Mouse (Mus musculus) layer of hippocampus, adult 9-11 months (tissue): ENCODE data around the gene Hba-a2.
"Not testable (repeated sequence)": the region's sequence is repeated elsewhere in the genome, so short reads cannot be mapped to it uniquely, and the experiment has no call there.

ENCODE experiments used
- DNase-seq: peaks from one replicate; pipeline ENCODE4 v3.0.0; 2022

Hba-a2 gene

DNA sequence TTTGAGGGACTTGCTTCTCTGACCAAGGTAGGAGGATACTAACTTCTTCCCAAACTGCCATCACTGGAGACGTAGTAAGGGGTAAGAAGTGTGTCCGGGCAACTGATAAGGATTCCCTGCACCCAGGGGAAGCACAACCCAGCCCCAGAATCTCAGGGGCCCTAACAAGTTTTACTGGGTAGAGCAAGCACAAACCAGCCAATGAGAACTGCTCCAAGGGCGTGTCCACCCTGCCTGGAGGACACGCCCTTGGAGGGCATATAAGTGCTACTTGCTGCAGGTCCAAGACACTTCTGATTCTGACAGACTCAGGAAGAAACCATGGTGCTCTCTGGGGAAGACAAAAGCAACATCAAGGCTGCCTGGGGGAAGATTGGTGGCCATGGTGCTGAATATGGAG, at the start of gene Hba-a2:
TSS of gene Hba-a2 (plus strand) at position 287 of the 400 bp plus-strand sequence.
- not testable (repeated sequence) for DNase-seq

DNA sequence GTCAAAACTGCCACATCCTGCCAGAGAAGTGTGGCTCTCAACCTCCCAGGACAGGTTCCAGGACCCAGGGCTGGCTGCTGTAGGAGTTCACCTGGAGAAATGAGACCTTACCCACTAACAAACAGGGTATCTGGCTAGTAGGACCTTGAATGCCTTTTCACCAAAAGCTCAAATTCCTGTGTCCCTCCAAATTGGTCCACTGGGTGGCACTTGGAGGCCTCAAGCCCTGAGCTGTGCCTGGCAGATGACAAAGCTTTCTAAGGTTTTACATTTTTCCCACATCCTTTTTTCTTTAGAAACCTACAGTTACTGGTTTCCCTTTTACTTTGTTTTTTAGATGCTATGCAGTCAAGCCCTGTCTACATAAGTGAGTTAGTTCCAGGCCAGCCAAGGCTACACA, 49.2 kb upstream of the Hba-a2 start:
- DNase-seq: no peak

DNA sequence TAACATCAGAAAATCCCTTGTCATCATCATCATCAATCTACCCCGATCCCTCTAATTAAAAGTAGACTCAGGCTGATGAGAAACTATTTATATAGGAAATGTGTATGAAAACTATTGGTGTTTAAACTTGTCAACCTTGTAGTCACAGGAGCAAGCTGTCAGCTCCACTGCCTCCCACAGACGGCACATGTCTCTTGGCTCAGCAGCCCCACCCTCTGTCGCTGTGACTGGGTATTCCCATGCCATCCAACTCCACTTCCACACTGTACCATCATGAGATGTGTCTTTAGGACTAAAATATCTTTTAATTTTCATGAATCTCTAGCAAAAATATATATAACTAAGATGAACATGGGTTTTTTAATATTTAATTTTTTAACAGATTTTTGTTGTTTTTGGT, 47.9 kb upstream of the Hba-a2 start:
- no peak for DNase-seq

DNA sequence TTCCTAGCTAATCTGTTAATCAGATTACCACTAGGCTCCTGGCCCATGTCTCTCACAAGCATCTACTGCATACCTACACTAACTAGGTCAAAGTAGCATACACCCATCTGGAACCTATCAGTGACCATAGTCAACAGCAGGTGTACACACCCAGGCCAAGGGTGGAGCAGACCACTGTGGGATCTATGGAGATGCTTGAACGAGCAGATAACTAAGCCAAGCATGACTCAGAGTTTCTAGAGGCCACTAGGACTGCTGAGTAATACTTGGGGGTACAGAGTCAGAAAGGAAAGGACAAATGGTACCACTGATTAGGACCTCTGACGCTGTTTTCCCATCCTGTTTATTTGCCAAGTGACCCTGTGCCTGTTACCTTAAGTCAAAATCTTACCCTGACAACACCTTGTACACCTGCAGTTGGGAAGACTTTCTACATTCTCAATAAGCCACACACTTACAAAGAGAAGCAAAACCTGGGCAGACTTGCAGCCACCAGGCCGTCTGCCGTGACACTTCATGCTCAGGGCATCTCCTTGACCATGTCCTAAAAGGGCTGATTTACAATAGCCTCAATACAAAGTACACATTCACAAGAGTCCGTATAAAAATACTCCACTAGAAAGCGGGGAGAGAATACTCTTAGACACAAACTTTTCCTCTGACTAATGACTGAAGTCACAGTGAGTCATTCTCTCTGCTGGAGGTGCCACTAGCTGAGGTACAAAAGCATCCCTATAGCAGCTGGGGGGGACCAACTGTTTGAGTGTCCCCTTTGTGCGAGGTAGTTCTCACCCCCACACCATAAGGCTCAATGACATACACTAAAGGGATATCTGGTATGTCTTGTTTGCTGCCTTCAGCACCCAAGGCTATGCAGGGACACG, 45.2 kb upstream of the Hba-a2 start:
- DNase-seq: no peak

DNA sequence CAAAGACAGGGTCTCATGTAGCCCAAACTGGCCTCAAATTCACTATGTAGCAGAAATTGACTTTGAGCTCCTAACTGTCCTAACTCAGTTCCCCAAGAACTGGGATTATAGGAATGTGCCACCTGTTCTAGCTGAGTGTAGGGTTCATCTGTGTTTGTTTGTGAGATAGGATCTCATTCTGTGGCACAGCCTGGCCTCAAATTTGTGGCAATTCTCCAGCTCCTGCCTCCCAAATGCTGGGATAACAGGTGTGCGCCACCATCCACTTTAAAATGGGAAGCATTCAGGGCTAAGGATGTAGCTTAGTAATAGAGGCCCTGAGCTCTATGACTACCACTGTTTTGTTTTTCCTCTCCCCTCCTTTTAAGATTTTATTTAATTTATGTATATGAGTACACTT, 43.2 kb upstream of the Hba-a2 start:
- no peak for DNase-seq

DNA sequence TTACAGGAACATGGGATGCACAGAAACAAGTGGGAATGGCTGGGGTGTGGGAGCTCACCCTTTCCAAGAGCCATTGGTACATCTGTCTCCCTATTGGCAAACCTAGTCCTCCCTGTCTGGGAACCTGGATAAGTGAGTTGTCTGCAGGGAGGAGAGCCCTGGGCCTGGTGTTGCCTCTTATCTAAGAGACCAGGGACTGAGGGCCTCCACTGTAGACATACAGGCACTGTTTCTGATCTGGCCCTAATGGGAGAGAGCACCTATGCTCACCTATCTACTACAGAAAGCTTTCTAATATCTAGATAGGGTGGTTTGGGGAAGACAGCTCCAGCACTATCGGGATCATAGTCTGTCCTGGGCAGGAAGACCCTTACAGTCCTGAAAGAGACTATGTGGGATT, 40.1 kb upstream of the Hba-a2 start:
- DNase-seq: no peak

DNA sequence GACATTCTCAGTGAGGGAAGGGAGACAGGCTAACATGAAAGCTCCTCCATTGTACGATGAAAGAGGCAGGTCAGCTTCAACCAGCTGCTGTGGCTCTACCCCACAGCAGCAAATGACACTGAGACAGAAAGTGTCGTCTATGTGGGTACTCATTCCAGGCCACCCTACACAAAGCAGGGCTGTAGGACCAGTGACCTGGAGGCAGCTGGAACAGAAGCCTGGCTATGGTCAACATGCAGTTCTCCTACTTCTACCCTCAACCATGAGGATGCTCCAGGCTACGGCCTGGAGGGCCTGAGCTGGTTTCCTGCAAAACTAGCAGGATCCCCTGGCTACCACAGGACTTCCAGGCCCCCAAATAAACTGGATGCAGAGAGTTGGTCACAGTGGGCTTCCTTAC, 39.7 kb upstream of the Hba-a2 start:
- no peak for DNase-seq

DNA sequence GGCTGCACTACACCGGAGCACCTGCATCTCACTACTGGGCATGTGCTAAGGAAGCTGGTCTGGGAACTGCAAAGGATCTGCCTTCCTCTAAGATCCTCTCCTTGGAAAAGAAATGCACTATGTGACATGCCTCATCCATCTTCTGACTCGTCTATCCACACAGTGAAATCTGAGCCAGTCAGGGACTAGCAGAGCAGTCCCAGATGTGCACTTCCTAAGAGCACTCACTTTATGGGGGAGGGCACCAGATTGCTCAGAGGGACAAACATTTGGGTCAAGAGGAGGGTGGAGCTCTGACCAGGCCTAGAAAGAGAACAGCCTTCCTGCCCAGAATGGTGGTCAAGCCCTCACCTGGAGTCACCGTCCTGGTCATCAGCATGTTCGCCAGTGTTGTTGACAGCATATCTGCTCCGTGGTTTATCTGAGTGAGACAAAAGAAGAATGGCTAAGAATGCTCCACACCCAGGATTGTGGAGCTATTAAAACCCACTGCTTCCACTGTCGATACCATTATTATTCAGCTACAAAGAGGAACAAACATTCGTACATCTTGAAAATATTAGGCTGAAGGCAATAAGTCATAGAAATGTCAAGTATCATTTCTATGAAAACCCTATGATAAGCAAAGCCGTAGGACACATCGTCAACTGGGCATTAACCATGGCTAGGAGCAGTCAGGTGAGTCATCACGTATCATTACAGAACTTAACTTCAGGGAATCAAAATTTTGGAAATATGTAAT, 33.4 kb upstream of the Hba-a2 start:
- no peak for DNase-seq

DNA sequence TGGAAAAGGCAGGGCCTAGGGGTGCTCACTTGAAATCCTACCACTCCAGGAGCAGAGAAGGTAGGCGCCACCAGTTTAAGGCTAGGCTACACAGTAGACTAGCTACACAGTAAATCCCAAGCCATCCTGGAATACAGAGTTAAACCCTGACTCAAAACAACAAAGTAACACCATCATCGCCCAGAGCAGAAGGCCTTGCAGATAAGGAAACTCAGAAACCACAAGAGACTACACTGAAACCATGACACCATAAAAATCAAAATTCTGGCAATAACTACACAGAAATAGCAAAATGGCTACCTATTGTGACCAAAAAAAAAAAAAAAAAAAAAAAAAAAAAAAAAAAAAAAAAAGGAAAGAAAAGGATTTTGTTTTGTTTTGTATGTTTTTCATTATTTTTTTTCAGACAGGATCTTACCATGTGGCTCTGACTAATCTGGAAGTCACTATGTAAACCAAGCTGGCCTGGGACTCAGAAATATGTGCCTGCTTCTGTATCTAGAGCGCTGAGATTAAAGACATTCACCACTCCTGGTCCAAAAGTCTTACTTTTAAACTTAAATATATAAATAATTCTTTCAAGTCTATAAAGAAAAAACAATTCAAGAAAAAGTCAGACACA, 31.1 kb upstream of the Hba-a2 start:
- DNase-seq: no peak

DNA sequence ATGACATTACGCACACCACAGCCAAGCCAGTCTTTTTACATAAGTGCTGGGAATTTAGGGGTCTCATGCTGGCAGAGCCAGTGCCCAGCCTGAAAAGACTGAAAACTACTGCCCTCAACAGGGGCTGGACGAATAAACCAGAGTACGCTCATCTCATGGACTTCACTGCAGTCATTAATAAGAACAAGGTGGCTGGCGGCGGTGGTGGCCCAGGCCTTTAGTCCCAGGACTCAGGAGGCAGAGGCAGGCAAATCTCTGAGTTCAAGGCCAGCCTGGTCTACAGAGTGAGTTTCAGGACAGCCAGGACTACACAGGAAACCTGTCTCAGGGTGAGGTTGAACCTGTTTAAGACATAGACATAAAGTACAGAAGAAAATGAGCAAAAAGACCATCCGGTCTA, 30.1 kb upstream of the Hba-a2 start:
- no peak for DNase-seq

DNA sequence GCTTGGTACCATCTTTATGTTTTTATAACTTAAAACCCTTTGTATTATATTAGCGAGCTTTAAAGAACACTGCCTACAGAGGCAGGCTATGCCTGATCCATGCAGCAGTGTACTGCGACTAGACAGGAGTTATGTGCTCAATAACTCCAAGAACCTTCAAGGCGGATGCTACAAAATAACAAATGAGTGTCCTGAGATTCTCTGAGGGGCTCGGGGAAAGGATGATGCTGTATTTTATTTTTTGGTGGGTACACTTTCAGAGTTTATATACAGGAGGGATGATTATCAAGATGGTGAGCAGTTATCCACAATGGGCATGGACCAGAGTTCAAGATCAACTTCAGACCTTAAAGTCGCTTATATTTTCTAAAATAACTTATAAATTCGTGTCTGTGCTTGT, 29.5 kb upstream of the Hba-a2 start:
- DNase-seq: no peak

DNA sequence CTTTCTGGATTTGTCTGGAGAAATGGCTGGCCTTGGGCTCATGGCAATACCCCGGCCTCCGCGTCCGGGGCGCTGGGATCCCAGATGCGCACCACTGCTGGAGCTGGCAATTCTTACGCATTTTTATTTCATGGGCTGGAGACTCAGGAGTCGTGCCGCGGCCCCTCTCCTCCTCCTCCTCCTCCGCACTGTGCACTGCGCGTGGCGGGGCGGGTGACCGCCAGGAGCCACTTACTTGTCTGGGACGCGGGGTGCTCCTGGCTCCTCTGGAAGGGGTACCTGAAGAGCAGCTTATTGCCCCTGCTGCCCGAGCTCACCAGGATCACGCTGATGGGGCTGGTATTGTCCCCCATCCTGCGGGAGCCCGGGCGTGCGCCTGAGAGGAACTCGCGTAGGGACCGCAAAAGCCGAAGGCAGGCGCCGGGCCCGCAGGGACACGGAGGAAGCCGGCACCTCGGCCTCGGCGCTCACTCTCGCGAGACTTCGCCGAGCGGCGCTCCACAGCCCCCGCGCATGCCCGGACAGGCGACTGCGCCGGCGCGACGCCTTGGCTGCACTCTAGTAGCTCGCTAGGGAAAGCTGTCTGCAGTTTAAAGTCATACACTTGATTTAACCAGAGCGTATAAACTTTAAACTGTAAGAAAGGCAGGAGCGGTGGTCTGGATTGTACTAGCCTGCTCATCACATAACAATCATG, 29.0 kb upstream of the Hba-a2 start, which contains the start of gene Nprl3:
TSS of gene Nprl3 (minus strand) at position 520 of the 697 bp plus-strand sequence.
- DNase-seq: peak; percentile 96

DNA sequence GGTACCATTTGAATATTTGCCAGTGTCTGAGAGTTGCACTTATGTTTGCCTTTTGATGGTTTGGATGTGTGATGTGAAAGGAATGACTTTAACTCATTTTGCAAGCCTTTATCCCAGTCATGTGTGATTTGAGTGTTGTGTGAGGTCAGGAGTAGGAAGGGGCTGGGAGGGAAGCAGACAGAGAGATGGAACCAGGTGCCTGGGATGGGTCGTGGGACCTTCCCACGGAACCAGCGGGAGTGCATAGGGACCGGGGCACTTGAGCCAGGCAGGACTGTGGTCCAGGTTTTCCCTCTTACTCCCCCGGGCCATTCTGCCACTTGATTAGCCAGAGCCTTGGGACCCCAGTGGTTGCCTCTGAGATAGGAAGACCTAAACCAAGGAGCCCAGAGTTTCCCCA, 28.3 kb upstream of the Hba-a2 start:
- no peak for DNase-seq

DNA sequence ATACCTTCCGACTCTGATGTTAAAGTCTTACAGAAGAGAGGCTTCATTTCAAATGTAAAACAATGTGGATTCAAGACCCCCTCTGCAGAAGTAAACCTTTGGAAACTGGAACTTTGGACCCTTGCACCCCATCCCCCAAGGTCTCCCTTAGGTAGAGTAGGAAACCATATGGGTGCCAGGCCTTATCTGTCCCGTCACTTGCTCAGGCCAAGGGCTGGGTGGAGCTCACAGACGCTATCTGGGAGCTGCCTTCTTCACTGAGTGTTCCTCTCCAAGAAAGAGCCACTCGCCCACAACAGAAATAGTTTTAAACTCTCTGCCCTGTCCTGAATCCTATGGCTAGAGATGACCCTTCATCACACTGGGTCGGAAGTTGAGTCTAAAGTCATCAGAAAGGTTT, 27.3 kb upstream of the Hba-a2 start:
- DNase-seq: no peak

DNA sequence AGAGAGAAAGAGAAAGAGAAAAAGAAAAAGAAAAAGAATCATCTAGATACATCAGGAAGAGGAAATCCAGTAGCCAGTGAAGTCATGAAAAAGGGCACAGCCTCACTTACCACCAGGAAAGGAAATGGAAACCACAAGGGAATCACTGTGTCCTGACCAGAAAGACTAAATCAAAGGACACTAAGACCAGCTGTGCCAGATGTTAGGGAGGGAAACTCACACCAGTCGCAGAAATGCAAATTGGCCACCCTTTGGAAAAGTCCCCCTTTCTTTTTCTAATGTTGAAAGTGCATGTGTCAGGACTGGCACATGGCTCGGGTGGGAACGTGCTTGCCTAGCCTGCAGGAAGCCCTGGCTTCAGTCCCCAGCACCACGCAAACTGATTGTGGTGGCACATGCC, 25.1 kb upstream of the Hba-a2 start:
- DNase-seq: no peak

DNA sequence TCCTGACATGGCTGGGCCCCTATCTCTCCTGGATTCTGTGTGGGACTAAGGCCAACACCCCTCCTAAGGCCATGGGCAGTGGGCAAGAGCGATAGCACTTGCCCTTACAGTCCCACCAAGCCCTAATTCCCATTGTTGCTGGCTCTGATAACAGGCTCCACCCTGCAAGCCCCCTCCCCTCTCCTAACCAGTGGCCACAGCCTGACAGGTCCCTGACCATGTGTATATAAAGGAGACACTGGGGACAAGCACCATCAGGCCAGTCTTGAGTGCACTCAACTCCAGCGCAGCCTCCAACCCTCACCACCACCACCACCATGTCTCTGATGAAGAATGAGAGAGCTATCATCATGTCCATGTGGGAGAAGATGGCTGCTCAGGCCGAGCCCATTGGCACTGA, 19.9 kb upstream of the Hba-a2 start, which contains the start of gene Hba-x:
TSS of gene Hba-x (plus strand) at position 54 of the 400 bp plus-strand sequence.
- DNase-seq: no peak

DNA sequence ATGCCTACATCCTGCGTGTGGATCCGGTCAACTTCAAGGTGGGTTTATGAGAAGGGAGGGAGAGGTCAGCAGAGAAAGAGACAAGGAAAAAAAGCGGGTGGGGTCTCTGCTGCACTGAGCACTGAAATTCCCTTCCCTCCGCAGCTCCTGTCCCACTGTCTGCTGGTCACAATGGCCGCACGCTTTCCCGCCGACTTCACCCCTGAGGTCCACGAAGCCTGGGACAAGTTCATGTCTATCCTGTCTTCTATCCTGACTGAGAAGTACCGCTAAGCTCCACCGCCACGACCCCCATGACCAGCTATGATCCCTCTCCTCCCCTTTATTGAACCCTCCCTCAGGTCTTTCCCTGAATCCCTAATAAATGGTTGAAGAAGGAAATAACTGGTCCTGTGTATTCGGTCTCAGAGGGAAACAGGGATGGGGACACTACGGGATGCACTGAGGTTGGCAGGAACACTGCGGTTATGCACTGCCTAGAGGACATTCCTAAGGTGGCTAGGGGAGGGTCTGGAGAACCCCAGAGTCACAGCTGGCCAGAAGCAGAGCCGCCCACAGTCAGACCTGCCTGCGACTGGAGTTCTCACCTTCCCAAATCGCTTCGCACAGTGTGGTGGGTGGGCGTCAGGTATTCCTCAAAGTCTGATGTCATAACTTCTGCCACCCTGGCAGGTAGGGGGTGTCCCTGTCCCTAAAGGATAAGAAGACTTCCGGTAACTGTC, 18.4 kb upstream of the Hba-a2 start:
- no peak for DNase-seq

DNA sequence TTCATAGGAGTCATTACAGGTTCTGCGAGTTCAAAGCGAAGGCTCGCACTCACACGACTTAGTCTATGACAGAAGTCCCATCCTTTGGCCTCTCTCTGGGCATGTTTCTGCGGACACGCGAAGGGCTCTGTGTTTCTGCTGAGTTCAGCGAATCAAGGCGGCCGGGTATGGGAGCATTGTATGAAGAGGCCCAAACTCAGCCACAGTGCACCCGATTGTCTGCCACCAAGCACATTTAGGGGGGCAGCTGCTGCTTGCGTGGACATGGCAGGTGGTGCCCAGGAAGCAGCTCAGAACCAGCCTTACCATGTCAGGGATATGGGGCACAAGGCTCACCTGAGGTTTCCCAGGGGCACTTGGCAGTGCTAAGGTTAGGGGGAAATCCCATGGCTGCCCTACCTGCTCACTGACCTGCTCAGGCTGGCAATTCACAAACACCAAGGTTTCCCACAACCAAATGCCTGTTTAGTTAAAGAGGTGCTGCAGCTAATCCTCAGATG, 17.8 kb upstream of the Hba-a2 start:
- no peak for DNase-seq

DNA sequence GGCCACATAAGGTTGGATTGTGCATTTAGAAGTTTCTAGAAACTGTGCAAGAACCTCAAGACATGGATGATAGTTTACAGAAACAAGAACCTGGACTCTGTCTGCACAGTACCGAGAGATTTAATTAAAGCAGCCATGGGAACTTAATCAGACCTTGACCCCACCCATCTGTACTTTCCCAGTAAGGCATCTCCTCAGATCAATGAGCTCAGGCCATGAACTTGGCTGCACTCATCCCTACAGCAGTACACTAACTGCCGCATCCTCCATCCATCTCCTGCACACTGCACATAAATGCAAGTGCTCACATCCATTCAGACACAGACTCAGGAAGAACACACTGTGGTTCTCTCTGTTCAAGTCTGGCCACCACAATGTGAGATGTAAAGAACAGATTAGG, 15.6 kb upstream of the Hba-a2 start:
- DNase-seq: no peak

DNA sequence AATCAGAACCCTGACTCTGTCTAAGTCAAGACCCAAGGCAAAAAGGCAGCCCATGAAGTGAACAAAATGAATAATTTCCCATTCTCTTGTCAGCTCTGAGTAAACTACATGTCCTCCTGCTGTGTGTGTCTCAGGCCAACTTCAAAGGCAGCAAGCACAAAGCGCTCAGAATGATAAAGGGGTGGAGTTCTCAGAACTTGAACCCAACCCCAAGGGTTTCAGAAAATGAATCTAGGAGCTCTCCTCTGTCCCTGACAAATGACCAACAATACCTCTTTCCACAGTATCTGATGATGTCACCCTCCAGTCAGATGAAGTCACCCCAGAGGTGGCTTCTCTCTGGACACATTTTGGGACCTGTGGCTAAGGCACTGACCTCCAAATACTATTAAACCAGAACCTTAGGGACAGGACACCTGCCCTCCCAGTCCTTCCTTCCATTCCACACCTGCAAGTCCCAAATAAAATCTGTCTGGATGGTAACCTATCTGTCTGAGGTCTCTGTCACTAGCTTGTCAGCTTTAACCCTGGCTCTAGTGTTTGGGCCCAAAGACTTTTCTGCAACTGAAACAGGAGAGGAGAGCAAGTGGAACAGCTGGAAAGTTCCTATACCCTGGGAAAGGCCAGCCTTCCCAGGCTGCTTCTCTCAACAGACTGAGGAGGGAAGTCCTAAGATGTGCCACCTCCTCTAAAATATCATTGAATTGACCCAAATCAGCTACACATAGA, 14.7 kb upstream of the Hba-a2 start:
- no peak for DNase-seq

DNA sequence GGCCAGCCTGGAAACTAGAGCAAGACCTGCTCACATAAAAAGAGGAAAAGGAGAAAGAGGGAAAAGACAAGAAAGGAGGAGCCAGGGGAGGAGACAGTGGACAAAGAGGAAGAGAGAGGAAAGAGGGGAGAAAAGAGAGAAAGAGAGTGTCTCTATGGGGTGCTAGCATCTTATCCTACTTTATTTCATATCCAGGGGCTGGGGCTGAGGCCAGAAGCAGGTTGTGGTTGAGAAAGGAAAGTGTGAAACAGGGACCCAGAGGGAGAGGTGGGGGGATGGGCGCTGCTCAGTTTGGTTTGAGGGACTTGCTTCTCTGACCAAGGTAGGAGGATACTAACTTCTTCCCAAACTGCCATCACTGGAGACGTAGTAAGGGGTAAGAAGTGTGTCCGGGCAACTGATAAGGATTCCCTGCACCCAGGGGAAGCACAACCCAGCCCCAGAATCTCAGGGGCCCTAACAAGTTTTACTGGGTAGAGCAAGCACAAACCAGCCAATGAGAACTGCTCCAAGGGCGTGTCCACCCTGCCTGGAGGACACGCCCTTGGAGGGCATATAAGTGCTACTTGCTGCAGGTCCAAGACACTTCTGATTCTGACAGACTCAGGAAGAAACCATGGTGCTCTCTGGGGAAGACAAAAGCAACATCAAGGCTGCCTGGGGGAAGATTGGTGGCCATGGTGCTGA, 13.1 kb upstream of the Hba-a2 start, which contains the start of gene Hba-a1:
TSS of gene Hba-a1 (plus strand) at position 421 of the 687 bp plus-strand sequence.
- not testable (repeated sequence) for DNase-seq
